Mouse (Mus musculus) forebrain, postnatal 0 days (tissue): ENCODE measurements around the gene Slc9a3r2. TPM values are rescaled to one million over a fixed set of nuclear protein-coding genes. Genes with fewer than 3 reads are reported as not detected.
"Not testable (repeated sequence)": the region's sequence is repeated elsewhere in the genome, so short reads cannot be mapped to it uniquely, and the experiment has no call there.

Experiments used
- ATAC-seq: fragments of 200-750 bp; cut with Nextera tagmentation; 2 replicates; pipeline ENCODE4 v1.8.0; 2017; ENCODE audit warnings: mild to moderate bottlenecking, moderate library complexity
- DNase-seq: peaks from one replicate; pipeline ENCODE4 v3.0.0-alpha.2; 2015
- H3K27ac ChIP-seq: fragments of 300-500 bp; sonication (generic); 2 replicates; pipeline ENCODE4 v1.5.1; 2014; ENCODE audit warnings: low read depth, mild to moderate bottlenecking, antibody characterized with exemption, low read length, moderate library complexity, mixed read lengths
- H3K27me3 ChIP-seq: fragments of 300-500 bp; sonication (generic); 2 replicates; pipeline ENCODE4 v1.6.1; 2014; ENCODE audit warnings: mild to moderate bottlenecking, low read length, mixed read lengths; ENCODE audit not compliant: insufficient read depth
- H3K36me3 ChIP-seq: fragments of 300-500 bp; sonication (generic); 2 replicates; pipeline ENCODE4 v1.6.1; 2014; ENCODE audit warnings: mild to moderate bottlenecking, moderate library complexity; ENCODE audit not compliant: insufficient read depth
- H3K4me1 ChIP-seq: fragments of 300-500 bp; sonication (generic); 2 replicates; pipeline ENCODE4 v1.6.1; 2014; ENCODE audit warnings: antibody characterized with exemption; ENCODE audit not compliant: insufficient read depth
- H3K4me2 ChIP-seq: fragments of 300-500 bp; sonication (generic); 2 replicates; pipeline ENCODE4 v1.6.1; 2014; ENCODE audit warnings: low read depth, mild to moderate bottlenecking, moderate library complexity
- H3K4me3 ChIP-seq: fragments of 300-500 bp; sonication (generic); 2 replicates; pipeline ENCODE4 v1.5.1; 2014; ENCODE audit warnings: low read depth, low read length, mixed read lengths
- H3K9ac ChIP-seq: fragments of 300-500 bp; sonication (generic); 2 replicates; pipeline ENCODE4 v1.6.1; 2014; ENCODE audit warnings: mild to moderate bottlenecking
- H3K9me3 ChIP-seq: fragments of 300-500 bp; sonication (generic); 2 replicates; pipeline ENCODE4 v1.6.1; 2016; ENCODE audit warnings: low read length
- CTCF ChIP-seq: sonication (generic); IDR thresholded peaks from 2 replicates; pipeline ENCODE4 v1.5.1; 2016; ENCODE audit warnings: antibody characterized with exemption, control low read depth, low read depth
- WGBS: fragments of 180-500 bp; shearing (Covaris S2); extraction: QIAGEN DNeasy Blood & Tissue Kit; methylation state at CpG from one replicate; pipeline ENCODE4 v1.1.7; 2014; 5-methylcytosine and 5-hydroxymethylcytosine counted together
- polyA plus RNA-seq: library from polyadenylated mRNA; unstranded; fragments of >200 nt; fragmentation: Nextera tagmentation; extraction: Ambion mirVana; gene quantifications from 2 replicates; pipeline ENCODE4 v1.2.1, GENCODE M21; 2015
- total RNA-seq: library from RNA; depleted of rRNA; stranded (reverse); fragments of >200 nt; gene quantifications from 2 replicates; pipeline ENCODE4 v1.2.3, GENCODE M21; 2014

Slc9a3r2 gene
- total and polyA plus RNA-seq, 2 experiments from 2014 or later: 42.0 to 43.5 TPM

DNA sequence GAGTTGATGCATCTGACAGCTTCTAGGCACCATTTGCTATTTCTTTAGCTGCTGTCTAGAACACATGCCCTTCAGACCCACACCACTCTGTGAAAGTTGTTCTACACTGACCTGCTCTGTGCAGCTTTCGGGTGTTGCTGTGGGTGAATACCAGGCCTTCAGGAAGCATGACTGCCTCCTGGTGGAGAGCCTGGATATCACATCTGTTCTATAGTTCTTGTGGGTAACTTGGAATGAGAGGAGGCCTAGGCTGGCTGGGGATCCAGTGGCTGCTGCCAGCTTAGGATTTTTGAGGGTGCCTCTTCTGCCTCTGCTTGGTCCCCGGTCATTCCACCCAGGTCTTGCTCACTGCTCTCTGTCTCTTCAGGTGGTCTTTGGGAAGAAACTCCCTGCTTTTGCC is 26.1 kb upstream of the Slc9a3r2 start:
- no peaks in the 10 kb centered on the region for H3K9me3 ChIP-seq
- peak; percentile 81 for TF ChIP-seq CTCF
- H3K9ac ChIP-seq: no peak overlapping the region
- WGBS: 49% methylated on average over 2 of the region's 2 CpGs
- H3K27me3 ChIP-seq: no peaks in the 10 kb centered on the region
- no peak overlapping the region for H3K4me2 ChIP-seq
- H3K4me1 ChIP-seq: peaks cover under 1% of the 10 kb centered on the region; the same call in 1 of the 2 replicates
- DNase-seq: peak; percentile 72
- H3K36me3 ChIP-seq: peaks cover 46% of the 10 kb centered on the region
- peak; percentile 60 for ATAC-seq
- H3K4me3 ChIP-seq: no peak overlapping the region
- no peak overlapping the region for H3K27ac ChIP-seq

DNA sequence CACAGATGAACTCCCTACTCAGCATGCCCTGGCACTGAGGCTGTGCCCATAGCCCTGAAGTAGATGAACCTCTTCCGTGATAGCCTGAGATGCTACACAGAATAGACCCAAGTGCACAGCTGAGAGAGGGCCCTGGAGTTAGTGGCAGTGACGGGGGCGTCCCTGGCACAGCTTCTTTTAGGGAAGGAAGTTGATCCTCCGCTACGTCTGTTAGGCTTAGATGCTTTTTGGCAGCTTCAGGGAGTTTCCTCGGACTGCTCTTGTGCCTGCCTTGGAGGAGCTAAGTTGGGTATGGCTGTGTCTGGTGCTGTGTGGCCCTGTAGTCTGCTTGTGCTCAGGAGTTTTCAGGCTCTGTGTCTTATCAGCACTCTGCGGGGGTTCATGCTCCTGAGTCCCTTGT is 24.1 kb upstream of the Slc9a3r2 start:
- 65% methylated on average over 7 of the region's 7 CpGs for WGBS
- Histone ChIP-seq H3K36me3 (peaks cover 27% of the 10 kb centered on the region), H3K4me1 (peaks cover 9% of the 10 kb centered on the region; the same call in 1 of the 2 replicates), H3K9me3 (no peaks in the 10 kb centered on the region), H3K27ac (no peak overlapping the region), H3K27me3 (no peaks in the 10 kb centered on the region), H3K4me3 (no peak overlapping the region), H3K4me2 (no peak overlapping the region), H3K9ac (no peak overlapping the region)
- TF ChIP-seq CTCF: no peak
- no peak for DNase-seq
- ATAC-seq: no peak

DNA sequence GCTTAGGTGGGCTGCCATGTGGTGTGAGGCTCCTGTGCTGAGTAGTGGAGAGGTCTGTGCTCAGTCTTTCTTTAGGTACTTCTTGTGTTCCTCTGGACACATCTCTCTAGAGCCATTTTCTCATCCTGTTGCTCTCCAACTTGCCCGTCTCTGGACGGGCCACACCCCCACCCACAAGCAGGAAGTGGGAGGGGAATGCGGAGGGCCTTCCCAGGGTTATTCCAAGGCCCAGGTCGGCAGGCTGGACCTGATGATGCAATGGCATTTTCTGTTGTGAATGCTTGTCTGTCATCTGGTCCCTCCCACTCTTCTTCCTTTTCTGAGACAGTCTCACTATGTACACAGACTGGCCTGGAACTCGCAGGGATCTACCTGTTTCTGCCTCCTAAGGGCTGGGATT is 22.0 kb upstream of the Slc9a3r2 start:
- Histone ChIP-seq H3K9me3 (no peaks in the 10 kb centered on the region), H3K4me1 (peaks cover 15% of the 10 kb centered on the region), H3K4me3 (no peak overlapping the region), H3K9ac (no peak overlapping the region), H3K27ac (no peak overlapping the region), H3K36me3 (peaks cover 7% of the 10 kb centered on the region), H3K27me3 (no peaks in the 10 kb centered on the region), H3K4me2 (no peak overlapping the region)
- whole genome bisulfite sequencing: 37% methylated on average over 5 of the region's 5 CpGs
- ATAC-seq: no peak
- no peak for DNase-seq
- no peak for TF ChIP-seq CTCF

DNA sequence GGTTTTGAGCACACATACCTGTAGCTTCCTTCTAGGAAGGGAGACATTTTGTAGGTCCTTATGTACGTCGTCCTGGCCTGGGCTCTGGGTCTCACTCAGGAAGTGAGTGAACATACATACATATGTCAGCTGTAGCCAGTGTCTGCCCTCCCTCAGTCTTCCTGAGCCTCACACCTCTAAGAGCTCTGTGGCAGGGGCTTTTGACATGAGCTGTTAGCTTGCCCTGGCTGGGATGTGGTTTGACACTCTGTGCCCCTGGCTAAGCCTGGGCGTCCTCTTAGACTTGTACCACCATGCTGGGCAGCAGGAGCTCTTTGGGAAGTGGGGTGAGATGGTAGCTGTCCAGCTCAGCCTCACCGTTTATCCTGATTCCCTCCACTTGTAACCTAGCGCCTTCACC is 21.2 kb upstream of the Slc9a3r2 start:
- 76% methylated on average over 5 of the region's 5 CpGs for WGBS
- ATAC-seq (no peak), DNase-seq (no peak)
- Histone ChIP-seq H3K9ac (no peak overlapping the region), H3K4me1 (peaks cover 15% of the 10 kb centered on the region), H3K36me3 (no peaks in the 10 kb centered on the region), H3K27me3 (no peaks in the 10 kb centered on the region), H3K9me3 (no peaks in the 10 kb centered on the region), H3K27ac (no peak overlapping the region), H3K4me2 (peak overlapping the region; percentile 67; the same call in 1 of the 2 replicates), H3K4me3 (no peak overlapping the region)
- TF ChIP-seq CTCF: no peak

DNA sequence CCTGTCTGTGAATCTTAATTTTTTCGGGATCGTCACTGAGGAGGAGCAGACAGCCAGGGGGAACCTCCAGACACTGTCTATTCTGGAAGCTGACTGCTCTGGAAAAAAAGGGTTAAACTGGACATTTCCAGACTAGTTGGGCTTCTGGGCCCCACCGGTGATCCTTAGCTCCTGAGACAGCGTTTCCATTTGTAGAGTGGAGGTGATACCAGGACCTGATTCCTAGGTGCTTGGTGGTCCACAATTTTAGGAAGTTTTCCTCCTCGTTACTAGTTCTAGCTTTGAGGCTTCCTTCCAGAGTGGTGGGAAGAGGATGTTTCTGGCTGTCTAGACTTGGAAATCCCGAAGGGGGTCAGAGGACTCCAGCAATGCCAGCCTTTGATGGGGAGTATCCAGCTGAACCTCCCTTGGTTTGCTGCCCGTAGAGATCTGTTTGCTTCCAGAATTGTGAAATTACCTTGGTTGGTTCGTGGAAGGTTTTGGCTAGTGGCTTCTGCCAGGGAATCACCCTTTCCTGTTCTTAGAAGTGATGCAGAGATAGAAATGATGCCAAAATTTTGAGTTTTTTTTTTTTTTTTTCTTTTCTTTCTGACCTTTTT is 20.2 kb upstream of the Slc9a3r2 start:
- H3K27ac ChIP-seq: peak overlapping the region; percentile 88; the same call in 1 of the 2 replicates
- TF ChIP-seq CTCF: no peak
- H3K27me3 ChIP-seq: no peaks in the 10 kb centered on the region
- H3K36me3 ChIP-seq: no peaks in the 10 kb centered on the region
- no peak for DNase-seq
- peaks cover 15% of the 10 kb centered on the region for H3K4me1 ChIP-seq
- ATAC-seq: no peak
- H3K4me2 ChIP-seq: peak overlapping the region; percentile 67
- 8% methylated on average over 8 of the region's 8 CpGs for whole genome bisulfite sequencing
- H3K9me3 ChIP-seq: no peaks in the 10 kb centered on the region
- peak overlapping the region; percentile 97 for H3K9ac ChIP-seq
- H3K4me3 ChIP-seq: peak overlapping the region; percentile 99

DNA sequence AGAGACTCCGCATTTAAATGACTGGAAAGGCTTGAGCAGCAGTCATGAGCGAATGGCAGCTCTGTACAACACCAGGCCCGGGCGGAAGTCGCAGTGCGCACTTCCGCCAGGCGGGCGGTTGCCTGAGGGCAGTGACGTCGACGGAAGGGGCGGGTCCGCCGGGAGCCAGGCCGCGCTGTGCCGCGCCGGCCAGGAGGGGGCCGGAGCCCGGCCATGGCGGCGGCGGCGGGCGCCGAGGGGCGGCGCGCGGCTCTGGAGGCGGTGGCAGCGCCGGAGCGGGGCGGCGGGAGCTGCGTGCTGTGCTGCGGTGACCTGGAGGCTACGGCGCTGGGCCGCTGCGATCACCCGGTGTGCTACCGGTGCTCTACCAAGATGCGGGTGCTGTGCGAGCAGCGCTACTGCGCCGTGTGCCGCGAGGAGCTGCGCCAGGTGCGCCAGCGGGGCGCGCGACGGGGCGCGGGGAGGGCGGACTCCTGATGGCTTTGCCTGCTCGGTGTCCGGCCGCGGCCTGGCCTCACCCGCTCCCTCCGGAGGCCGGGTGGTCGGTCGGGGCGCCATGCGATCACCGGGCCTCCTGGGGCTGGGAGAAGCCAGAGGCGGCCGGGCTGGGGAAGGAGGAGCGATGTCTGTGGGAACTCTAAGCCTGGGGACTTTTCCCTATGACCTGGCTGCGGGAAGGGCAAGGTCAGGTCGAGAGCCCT is 19.6 kb upstream of the Slc9a3r2 start, which contains the start of gene Zfp598:
Gene Zfp598 (plus strand): TSS at position 143 of the 701 bp plus-strand sequence.
- Histone ChIP-seq H3K27me3 (no peaks in the 10 kb centered on the region), H3K9me3 (no peaks in the 10 kb centered on the region), H3K4me3 (peak within 1 kb of the TSS; percentile 99), H3K36me3 (no peaks in the 10 kb centered on the region), H3K4me2 (peak within 1 kb of the TSS; percentile 67), H3K4me1 (peaks cover 15% of the 10 kb centered on the region), H3K9ac (peak within 1 kb of the TSS; percentile 97), H3K27ac (peak within 1 kb of the TSS; percentile 88)
- ATAC-seq: peak; percentile 100
- TF ChIP-seq CTCF: peak; percentile 14; the same call in 1 of the 2 replicates
- DNase-seq: peak; percentile 97
- WGBS: 2% methylated on average over 63 of the region's 80 CpGs

DNA sequence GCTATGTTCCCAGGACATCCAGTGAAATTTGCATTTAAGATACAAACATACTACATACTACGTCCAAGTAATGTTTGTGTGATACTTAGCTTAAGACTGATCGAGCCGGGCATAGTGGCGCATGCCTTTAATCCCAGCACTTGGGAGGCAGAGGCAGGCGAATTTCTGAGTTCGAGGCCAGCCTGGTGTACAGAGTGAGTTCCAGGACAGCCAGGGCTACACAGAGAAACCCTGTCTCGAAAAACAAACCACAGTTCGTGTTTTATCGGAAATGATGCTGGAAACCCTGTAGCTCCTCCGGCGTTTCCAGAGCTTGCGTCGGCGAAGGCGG is 19.1 kb upstream of the Slc9a3r2 start:
- not testable (repeated sequence) for H3K9me3 ChIP-seq, ATAC-seq, DNase-seq, H3K36me3 ChIP-seq, H3K27me3 ChIP-seq
- 11% methylated on average over 15 of the region's 15 CpGs for WGBS
- H3K4me3 ChIP-seq: peak overlapping the region; percentile 99
- peaks cover 15% of the 10 kb centered on the region for H3K4me1 ChIP-seq
- H3K27ac ChIP-seq: peak overlapping the region; percentile 88
- peak overlapping the region; percentile 97 for H3K9ac ChIP-seq
- H3K4me2 ChIP-seq: peak overlapping the region; percentile 67
